Mouse (Mus musculus): ENCODE data around the gene Micall1. TPM values are rescaled to one million over a fixed set of nuclear protein-coding genes. Genes with fewer than 3 reads are reported as not detected.
A peak's percentile ranks its signal among the peaks of the same experiment; 100 is the strongest.

The Micall1 gene
- 10 to 100 TPM; 28.9 to 32.0 (median 30.4) TPM for total RNA-seq (2022)

DNA sequence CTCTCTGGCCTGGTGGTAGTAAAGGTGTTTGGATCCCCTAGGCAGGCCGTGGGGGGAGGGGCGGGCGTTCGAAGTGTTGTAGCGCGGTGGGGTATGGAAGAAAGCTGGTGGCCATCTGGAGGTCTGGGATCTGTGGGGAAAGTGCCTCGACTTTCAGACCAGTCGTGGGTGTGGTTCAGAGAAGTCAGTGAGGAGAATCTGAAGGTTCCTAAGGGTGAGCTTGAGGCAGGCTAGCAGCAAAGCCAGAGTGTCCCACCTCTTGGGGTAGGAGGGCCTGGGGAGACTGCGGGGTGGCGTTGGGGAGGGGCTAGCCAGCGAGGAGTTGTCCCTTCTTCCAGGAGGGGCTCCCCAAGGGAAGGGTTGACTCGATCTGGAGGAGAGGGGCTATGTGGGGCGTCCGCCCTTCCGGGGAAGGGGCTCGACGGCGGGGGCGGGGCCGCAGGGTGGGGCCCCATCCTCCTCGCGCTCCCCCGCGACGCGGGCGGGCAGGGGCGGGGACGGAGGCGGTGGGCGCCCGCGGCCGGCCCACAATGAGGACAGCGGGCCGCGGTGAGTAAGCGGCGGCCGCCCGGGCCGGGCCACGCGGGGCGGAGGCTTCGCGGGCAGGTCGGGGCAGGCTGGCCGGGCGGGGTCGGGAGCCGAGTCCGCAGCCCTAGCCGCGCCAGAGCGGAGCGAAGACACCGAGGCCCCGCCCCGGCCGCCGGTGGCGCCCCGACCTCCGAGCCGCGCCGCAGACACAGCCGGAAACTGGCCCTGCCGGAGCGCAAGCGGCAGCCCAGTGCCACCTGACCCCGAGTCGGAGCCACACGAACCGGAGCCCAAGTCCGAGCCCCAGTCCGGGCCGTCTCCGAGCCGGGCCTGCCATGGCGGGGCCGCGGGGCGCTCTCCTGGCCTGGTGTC lies at the start of gene Micall1:
TSS of gene Micall1 (plus strand) at position 478 of the 900 bp plus-strand sequence.
- peak in 1 of 2 experiments; percentile 28 for DNase-seq (ENCODE audit: low spot score in 2 of 2)

DNA sequence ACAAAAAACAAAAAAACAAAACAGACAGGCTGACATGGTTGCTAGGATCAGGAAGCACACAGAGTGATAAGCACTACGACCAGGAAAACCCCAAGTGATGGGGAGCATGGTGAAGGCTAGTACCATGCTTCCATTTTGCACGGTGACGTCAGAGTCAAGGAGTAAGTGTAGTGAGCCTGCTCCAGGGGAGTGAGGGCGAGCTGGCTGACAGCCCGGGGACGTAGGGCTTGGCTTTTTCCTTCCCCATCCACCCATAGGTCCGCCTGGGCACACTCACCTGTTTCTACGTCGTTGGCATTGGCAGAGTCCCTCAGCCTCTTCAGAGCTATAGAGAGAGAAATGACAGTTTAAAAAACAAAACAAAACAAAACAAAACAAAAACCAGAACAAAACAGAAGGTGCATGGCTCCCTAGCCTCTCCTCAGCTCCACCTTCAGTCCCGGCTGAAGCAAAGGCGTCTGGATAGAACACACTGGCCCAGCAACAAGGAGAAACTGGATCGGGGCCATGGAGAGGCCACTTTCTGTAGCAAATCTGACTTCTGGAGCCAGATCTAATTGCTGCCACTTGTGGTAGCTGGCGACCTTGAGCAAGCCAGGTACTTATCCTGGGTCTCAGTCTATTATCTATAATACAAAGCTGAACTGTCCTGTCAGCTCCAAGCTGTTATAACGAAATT lies 47.7 kb upstream of the Micall1 start:
- no peak for DNase-seq (ENCODE audit: low spot score in 2 of 2)

DNA sequence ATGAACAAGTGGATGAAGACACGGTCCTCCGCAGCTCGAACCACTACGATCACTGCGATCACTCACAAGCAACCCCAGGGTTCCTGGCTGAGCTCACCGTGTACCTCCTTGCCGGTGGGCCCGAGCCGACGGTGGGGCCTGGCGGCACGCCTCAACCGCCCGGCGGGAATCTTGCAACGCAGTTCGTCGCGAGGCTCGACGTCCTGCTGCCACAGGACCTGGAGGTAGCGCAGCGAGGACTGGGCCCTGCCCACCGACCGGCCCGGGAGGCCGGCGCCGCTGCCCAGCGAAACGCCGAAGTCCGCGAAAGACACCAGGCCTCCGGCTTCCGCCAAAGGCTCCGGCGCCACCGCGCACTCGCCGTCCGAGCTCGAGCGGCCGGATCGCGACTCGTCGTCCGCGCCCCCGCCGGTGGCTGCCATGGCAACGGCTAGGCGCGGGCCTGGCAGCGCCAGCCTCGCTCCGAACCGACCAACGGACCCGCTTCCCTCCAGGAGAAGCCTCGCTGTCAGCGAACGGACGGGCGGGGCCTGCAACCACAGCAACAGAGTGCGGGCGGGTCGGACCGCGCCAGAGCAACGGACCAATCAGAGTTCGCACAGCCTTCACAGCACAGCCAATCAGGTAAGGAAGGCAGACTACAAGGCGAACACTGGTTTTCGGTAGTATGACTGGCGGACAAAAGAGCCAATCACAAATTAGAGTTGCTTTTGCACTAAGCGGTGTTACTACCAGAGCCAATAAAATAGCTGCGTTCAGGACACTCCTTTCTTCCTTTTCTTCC lies 46.1 kb upstream of the Micall1 start, which contains the start of gene Ankrd54:
TSS of gene Ankrd54 (minus strand) at position 518 of the 784 bp plus-strand sequence.
- peak; percentile 87 to 100 for DNase-seq (ENCODE audit: low spot score in 2 of 2)

DNA sequence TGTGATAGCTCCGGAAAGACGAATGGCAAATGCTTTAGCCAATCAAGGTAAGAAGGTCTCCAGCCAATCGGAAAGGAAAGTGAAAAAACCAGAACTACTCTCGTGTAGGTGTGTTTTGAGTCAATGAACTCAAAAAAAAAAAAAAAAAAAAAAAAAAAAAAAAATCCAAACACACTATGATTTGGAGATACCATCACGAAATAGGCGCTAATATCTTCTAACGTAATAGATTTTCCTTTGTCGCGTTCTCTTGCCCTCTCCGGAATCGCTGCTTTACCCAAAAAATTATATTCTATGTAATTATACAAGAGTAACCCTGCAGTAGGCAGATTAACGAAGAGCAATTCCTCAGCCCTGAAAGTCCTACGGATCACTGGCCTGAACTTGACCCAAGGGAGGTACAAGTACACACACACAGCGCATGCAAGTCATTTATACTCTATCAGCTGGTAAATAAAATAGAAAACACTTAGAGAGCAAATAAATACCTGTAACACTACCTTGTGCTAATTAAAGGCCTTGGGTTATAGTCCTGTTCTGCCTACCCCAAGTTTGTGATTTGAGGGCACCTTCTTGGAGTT lies 45.4 kb upstream of the Micall1 start:
- DNase-seq (ENCODE audit: low spot score in 2 of 2): no peak

DNA sequence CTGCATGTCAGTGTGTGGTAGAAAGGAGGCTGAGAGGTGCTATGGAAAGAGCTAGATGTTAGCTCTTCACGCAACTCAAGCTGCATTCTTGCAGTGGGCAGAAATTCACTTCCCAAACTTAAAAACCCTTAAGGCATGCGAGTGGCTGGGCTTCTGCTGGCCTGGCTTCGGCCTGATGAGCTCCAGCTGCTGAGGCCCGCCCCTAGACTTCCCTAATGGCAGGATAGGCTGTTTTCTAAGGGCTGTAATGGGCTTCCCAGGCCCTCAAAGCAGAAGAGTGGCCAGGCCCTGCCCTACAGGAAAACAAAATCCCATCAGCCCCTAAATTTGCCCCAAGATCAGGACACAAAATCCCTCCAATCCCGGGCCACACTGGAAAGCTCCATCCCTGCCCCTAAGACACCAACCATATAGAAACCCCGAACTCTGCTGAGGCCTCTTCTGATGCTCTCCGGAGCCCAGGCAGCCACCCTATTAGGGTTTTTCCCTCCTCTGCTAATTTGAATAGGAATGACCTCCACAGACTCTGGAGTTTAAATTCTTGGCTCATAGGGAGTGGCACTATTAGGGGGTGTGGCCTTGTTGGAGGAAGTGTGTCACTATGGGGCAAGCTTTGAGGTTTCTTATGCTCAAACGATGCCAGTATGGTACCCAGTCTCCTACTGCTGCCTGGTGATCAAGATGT lies 43.5 kb upstream of the Micall1 start:
- DNase-seq (ENCODE audit: low spot score in 2 of 2): no peak

DNA sequence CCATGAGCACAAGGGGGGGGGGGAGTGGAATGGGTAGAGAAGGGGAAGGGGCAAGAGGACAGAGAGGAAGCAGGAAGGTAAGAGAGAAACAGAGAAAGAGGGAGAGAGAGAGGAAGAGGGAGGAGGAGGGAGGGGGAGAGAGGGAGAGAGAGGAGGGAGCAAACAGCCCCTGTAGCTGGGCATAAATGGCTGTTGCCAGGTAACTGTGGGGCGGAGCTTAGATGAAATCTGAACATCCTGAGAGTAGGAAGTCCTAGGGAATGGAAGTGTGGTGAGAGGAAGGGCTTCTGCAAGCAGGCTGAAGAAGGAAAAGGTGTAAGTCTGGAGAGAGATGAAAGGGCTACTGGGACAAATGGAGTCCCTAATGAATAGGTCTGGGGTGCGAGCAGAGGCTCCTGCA lies 42.4 kb upstream of the Micall1 start:
- DNase-seq (ENCODE audit: low spot score in 2 of 2): no peak

DNA sequence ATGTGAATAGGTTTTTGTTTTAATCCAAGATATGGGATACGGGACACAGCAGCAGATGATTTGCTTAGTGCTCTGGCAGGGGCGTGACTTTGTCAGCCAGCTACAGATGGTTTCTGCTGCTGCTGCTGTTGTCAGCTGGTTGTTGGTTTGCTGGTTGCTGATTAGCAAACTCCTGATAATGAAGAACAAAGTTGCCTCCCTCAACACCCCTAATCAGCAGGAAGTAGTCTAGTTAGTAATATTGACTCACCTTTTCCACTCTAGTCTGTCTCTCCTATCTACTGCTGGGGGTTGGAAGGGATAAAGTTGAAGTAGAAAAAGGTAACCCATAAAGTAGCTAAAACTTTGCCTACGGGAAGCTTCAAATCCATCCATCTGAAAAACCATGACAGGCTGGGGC lies 41.1 kb upstream of the Micall1 start:
- DNase-seq (ENCODE audit: low spot score in 2 of 2): no peak

DNA sequence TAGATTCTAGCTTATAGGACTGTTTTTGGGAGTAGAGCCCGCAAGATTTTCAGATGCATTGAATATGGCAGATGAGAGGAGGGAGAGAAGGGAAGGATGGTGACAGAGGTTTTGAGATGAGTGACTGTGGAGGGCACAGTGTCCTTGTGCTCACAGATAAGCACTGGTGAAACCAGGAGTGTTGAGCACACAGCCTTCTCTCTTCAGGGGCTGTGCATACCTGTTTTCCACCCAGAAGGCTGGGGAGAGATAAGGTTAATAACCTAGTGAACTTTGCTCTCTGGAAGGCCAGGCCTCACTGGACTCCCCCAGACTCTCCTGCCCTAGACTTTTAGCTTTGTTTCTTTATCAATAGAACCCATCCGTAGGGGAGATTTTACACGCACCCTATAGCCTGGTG lies 40.3 kb upstream of the Micall1 start:
- DNase-seq (ENCODE audit: low spot score in 2 of 2): no peak

DNA sequence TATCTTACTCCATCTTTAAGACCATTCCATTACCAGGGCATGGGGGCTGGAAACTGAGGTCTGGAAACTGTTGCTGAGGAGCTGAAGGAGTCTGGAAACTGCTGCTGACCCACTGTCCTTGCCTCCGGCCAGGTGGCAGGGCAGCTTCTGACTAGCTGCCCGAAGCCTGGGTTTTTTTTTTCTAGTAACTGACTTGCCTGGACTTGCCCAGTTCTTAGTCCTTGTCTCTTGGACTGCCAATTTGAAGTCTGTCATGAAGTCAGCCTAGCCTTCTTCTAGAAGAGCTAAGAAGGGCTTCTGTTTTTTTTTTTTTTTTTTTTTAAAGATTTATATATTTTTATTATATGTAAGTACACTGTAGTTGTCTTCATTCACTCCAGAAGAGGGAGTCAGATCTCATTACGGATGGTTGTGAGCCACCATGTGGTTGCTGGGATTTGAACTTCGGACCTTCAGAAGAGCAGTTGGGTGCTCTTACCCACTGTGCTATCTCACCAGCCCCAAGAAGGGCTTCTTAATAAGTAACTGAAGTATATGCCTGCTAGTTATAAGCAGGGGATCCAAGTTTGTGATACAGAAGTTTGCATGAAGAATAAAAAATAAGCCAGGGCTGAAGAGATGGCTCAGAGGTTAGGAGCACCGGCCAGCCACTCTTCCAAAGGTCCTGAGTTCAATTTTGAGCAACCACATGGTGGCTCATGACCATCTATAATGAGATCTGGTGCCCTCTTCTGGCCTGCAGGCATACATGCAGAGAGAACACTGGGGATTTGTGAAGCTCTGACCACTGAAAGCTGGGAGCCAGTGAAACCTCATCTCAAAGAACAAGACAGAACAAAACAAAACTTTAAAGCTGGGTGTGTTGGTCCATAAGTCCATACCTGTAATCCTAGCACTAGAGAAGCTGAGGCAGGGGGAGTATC lies 37.3 kb upstream of the Micall1 start:
- no peak for DNase-seq (ENCODE audit: low spot score in 2 of 2)

DNA sequence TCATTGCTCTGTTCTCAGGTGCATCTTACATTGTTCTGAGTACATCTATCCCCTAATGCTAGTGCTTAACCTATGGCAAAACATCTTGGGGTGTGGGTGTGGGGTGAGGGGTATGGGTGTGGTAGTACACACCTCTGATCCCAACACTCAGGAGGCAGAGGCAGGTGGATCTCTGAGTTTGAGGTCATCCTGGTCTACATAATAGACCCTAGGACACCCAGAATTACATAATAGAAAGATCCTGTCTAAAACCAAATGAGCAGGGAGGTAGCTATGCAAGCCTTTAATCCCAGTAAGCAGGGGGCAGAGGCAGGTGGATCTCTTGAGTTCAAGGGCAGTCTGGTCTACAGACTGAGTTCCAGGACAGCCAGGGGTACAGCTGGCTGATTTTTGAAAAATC lies 34.9 kb upstream of the Micall1 start:
- no peak for DNase-seq (ENCODE audit: low spot score in 2 of 2)

DNA sequence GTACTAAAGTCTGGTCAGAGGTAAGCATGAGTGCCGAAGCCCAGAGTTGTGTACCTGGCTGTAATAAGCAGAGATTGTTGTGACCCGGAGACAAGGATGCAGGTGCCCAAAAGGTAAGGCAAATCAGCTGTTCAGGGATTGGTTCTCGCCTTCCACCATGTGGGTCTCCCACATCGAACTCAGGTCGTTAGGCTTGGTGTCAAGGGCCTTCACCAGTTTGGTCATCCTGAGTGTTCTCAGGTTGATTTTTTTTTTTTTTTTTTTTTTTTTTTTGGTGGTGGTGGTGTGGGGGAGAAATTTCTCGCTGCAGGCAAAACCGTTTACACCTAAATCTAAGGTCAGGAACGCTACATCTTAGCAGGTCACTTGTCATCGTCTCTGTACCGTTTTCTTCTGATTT lies 34.3 kb upstream of the Micall1 start:
- no peak for DNase-seq (ENCODE audit: low spot score in 2 of 2)

DNA sequence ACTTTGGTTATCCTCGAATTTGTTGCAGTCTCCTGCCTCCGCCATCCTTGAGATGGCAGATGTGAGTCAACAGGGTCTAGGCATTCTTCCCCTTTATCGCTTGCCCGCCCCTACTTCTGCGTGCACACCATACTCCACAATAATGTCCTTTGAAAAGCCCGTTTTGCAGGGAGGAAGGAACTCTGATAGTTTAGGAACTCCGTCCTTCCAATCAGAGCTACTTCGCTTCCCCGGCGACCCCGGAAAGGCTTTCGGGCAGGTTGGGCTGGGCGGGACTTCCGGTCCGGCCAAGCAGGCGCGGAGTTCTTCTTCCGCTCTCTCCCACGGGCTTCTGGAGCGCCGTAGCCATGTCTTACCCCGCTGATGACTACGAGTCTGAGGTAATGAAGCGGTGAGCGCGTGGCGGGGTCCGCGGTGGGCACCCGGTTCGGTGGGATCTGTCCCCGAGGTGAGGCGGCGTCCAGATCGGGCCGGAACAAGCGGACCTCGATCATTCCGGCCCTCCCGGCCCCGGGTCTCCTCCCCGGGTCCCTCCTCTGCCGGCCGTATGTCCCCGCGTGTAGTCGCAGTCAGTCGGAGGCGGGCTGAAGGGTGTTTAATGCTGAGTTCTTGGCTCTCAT lies 33.7 kb upstream of the Micall1 start, which contains the start of gene Eif3l:
TSS of gene Eif3l (plus strand) at position 267 of the 620 bp plus-strand sequence.
- DNase-seq (ENCODE audit: low spot score in 2 of 2): peak; percentile 66 to 83

DNA sequence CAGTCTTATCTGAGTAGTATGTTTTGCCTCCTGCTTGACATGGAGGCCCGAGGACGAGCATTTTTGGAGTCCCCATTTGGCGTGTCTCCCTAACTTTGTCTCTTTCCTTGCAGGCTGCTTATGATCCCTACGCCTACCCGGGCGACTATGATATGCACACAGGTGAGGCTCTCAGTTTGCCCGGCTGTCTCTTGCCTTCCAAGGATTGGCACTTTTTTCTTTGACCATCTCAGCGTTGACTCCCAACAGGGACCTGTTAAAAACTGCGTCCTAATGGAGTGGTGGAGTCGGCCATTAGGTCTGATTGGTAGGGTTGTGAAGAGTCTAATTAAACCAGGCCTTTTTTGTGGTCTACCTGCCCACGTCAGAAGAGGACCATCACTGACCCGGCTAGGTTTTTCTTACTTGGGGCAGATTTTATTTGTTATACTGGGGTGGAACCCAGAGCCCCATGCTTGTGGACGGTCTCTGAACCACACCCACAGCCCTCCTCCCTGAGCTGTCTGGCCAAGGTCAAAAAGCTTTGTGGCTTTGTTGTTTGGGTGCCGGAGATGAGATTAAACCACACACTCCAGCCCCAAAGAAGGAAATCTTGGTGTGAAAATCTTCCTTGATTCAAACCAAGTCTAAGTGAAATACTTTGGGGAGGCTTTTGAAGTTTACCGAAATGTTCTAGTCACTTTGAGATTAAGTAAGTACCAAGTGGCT lies 32.9 kb upstream of the Micall1 start:
- DNase-seq (ENCODE audit: low spot score in 2 of 2): no peak

DNA sequence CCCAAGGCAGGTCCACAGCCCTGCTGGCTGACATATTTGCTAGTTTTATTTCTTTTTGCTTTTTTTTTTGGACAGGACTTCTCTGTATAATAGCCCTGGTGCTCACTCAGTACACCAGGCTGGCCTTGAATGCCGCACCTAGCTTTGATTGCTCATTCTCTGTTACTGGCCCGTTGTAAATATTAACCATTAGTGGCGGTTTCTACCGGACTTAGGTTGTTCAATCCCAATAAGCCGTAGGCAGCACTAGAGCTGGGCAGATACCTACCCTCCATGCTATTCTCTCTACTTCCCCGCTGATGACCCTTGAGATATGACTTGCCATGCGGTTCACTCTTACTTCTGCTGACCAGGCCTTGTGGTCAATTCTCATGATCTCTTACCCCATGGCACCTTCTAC lies 29.1 kb upstream of the Micall1 start:
- DNase-seq (ENCODE audit: low spot score in 2 of 2): no peak

DNA sequence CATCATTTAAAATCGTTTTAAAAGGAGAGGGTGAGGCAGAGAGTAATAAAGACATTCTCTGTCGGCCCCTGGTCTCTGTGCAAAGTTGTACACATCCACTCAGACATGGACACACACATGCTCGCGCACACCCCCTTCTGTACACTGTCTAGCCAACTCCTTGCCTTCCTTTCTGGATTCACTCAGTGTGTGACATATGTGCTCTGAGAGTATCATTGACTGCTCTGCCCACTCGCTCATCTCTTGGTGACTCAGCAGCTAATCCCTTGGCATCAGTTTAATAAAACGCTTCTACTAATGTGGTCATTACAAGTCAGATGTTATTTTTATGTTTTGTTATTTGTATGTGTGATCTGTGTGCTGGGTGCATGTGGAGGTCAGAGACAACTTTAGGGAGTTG lies 16.4 kb upstream of the Micall1 start:
- DNase-seq (ENCODE audit: low spot score in 2 of 2): no peak

DNA sequence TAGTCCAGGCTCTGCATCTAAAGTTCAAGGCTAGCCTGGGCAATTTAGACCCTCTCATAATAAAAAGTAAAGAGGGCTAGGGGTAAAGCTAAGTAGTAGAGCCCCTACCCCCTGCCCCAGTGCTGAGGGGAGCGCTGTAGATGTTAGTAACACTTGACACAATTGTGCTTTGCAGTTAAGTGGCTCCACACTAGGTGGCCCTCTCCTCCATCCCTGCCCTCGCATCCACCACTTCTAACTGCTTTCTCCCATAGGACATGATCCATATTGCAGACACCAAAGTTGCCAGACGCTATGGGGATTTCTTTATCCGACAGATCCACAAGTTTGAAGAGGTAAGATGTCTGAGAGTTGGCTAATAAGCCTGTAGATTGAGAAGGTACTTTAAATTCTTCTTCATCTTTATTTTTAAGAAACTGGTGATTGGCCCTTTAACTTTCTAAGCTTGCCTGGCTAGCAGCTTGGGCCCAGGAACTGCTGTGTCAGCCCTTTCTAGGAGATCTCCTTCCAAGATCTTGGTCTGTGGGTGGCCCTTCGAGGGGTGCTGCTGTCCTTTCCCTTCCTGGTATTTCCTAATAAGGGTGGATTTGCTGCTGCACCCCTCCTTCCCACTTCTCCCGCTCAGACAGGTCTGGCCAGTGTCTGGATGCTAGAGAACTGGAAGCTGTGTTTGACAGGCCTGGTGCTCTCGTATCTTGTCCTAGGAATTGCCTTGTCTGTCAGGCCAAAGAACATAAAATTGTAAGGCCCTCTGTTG lies 15.4 kb upstream of the Micall1 start:
- no peak for DNase-seq (ENCODE audit: low spot score in 2 of 2)

DNA sequence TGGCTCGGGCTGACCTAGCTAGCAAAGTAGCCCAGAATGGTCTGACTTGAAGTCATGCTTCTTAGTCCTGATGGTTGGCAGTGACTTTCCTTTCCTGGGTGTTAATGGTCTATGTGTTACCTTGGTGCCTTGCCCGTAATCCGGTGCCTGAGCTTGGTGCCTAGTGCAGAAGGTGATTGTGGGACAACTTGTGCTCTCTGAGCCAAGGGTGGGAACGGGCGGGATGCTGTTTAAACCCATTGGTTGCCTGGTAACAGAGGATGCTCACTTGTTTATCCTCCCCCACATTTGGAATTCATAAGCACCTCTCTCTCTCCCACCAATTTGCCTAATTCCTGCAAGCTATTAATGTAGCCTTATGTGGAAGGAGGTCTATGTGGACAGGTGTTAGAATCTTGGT lies 13.2 kb upstream of the Micall1 start:
- DNase-seq (ENCODE audit: low spot score in 2 of 2): no peak

DNA sequence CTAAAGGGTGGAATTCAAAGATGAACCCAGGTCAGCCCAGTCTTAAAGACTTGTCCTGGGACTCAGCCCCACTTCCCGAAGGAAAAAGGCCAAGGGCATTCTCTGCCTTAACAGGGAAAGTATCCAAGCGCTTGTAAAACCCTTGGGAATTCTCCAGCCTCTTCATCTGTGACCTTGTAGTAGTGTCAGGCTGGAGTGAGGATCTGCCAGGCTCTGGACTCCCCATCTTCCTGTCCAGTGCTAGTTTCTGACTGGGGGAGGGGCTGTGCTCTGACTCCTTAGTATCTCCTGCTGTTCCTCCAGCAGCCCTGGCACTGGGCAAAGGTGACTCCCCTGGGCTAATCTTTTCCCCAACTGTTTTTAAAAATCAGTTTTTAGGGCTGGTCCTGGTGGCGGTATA lies 12.1 kb upstream of the Micall1 start:
- DNase-seq (ENCODE audit: low spot score in 2 of 2): no peak
